Mouse (Mus musculus) liver, postnatal 0 days (tissue): ENCODE data around the gene Col4a2. TPM values are rescaled to one million over a fixed set of nuclear protein-coding genes. Genes with fewer than 3 reads are reported as not detected.
A peak's percentile ranks its signal among the peaks of the same experiment; 100 is the strongest.

Source experiments
- ATAC-seq: fragments of 200-750 bp; cut with Nextera tagmentation; 2 replicates; pipeline ENCODE4 v1.8.0; 2017; ENCODE audit warnings: mild to moderate bottlenecking, moderate library complexity
- DNase-seq: peaks from one replicate; pipeline ENCODE4 v3.0.0-alpha.2; 2016
- H3K27ac ChIP-seq: fragments of 300-500 bp; sonication (generic); 2 replicates; pipeline ENCODE4 v1.5.1; 2014; ENCODE audit warnings: antibody characterized with exemption, moderate library complexity, mild to moderate bottlenecking, low read depth
- H3K27me3 ChIP-seq: fragments of 300-500 bp; sonication (generic); 2 replicates; pipeline ENCODE4 v1.6.1; 2014; ENCODE audit warnings: low read length, control low read depth, mixed read lengths; ENCODE audit not compliant: insufficient read depth
- H3K36me3 ChIP-seq: fragments of 300-500 bp; sonication (generic); replicated peaks from 2 replicates; pipeline ENCODE4 v1.6.1; 2014; ENCODE audit warnings: mild to moderate bottlenecking, control low read depth, low read length, moderate library complexity, mixed read lengths; ENCODE audit not compliant: insufficient read depth
- H3K4me1 ChIP-seq: fragments of 300-500 bp; sonication (generic); 2 replicates; pipeline ENCODE4 v1.6.1; 2014; ENCODE audit warnings: antibody characterized with exemption, mild to moderate bottlenecking, control low read depth; ENCODE audit not compliant: insufficient read depth
- H3K4me2 ChIP-seq: fragments of 300-500 bp; sonication (generic); 2 replicates; pipeline ENCODE4 v1.6.1; 2014; ENCODE audit warnings: low read depth, mild to moderate bottlenecking, low read length, moderate library complexity, mixed read lengths
- H3K4me3 ChIP-seq: fragments of 300-500 bp; sonication (generic); 2 replicates; pipeline ENCODE4 v1.5.1; 2014; ENCODE audit warnings: low read depth, low read length
- H3K9ac ChIP-seq: fragments of 300-500 bp; sonication (generic); replicated peaks from 2 replicates; pipeline ENCODE4 v1.6.1; 2014; ENCODE audit warnings: mild to moderate bottlenecking, moderate library complexity
- H3K9me3 ChIP-seq: fragments of 300-500 bp; sonication (generic); 2 replicates; pipeline ENCODE4 v1.6.1; 2016; ENCODE audit warnings: mild to moderate bottlenecking, control low read depth, low read length, mixed read lengths
- CTCF ChIP-seq: sonication (generic); IDR thresholded peaks from 2 replicates; pipeline ENCODE4 v1.5.1; 2016; ENCODE audit warnings: antibody characterized with exemption, low read depth
- EP300 ChIP-seq: IDR thresholded peaks from 2 replicates; pipeline ENCODE4 v1.6.1; 2016; ENCODE audit warnings: antibody characterized with exemption, low read depth, mild to moderate bottlenecking
- WGBS: fragments of 180-500 bp; shearing (Covaris S2); extraction: QIAGEN DNeasy Blood & Tissue Kit; methylation state at CpG from one replicate; pipeline ENCODE4 v1.1.7; 2014; ENCODE audit not compliant: insufficient replicate concordance; 5-methylcytosine and 5-hydroxymethylcytosine counted together
- polyA plus RNA-seq: library from polyadenylated mRNA; unstranded; fragments of >200 nt; fragmentation: Nextera tagmentation; extraction: Ambion mirVana; gene quantifications from 2 replicates; pipeline ENCODE4 v1.2.1, GENCODE M21; 2015

Col4a2 gene
- polyA plus RNA-seq, 1 experiment from 2014 or later: 9.7 TPM

DNA sequence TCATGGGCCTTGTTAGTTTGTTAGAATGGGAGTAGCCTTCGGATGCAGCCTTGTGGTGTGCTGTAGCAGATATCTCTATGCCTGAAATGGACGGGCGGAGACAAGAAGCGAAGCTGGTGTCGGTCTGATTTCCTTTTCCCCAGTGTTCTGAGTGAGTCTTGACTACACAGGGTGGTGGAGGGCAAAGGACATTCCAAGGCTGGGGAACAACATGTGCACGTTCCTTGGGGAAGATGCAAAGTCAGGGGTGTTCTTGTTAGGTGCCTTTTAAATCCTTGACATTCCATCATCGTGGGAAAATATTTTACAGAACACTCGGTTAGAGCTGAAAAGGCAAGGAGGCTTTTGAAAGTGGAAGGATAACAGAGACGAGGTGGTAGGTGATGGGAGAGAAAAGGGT, 31.9 kb downstream of the Col4a2 start:
- DNase-seq: no peak
- H3K9me3 ChIP-seq: no peaks in the 10 kb centered on the region
- no peak for ATAC-seq

DNA sequence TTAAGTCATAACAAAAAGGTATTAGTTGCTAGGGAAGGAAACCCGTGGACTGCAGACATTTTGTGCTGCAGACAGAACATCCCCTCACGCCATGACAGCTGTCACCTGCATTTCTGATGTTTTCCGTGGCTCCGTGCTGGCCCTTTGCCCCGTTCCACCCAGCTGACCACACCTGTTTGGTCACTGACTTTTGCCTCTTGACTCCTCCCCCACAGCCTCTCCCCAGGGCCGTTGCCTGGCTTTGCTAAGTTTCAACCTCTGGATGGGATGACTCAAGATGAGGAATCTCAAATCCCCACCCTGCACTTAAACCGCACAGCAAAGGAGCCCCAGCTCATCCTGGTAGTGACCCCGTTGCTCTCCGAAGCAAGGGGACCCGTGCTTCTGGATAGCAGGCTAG, 33.6 kb downstream of the Col4a2 start:
- H3K27me3 ChIP-seq: no peaks in the 10 kb centered on the region
- no peak overlapping the region for H3K9ac ChIP-seq
- 72% methylated on average over 10 of the region's 10 CpGs for WGBS
- no peaks in the 10 kb centered on the region for H3K9me3 ChIP-seq
- TF ChIP-seq CTCF (no peak), EP300 (no peak)
- ATAC-seq: no peak
- H3K4me2 ChIP-seq: no peak overlapping the region
- no peak for DNase-seq
- no peak overlapping the region for H3K27ac ChIP-seq
- no peaks in the 10 kb centered on the region for H3K4me1 ChIP-seq
- H3K4me3 ChIP-seq: no peak overlapping the region
- H3K36me3 ChIP-seq: no peaks in the 10 kb centered on the region

More for the DNA sequence above, 31.9 kb downstream of the Col4a2 start:
- H3K27me3 ChIP-seq: no peaks in the 10 kb centered on the region
- 75% methylated on average over 9 of the region's 9 CpGs for WGBS
- no peak overlapping the region for H3K27ac ChIP-seq
- H3K36me3 ChIP-seq: no peaks in the 10 kb centered on the region
- no peak overlapping the region for H3K4me2 ChIP-seq
- no peak overlapping the region for H3K4me3 ChIP-seq
- peaks cover 12% of the 10 kb centered on the region for H3K4me1 ChIP-seq
- no peak for TF ChIP-seq EP300
- no peak for TF ChIP-seq CTCF
- H3K9ac ChIP-seq: no peak overlapping the region

DNA sequence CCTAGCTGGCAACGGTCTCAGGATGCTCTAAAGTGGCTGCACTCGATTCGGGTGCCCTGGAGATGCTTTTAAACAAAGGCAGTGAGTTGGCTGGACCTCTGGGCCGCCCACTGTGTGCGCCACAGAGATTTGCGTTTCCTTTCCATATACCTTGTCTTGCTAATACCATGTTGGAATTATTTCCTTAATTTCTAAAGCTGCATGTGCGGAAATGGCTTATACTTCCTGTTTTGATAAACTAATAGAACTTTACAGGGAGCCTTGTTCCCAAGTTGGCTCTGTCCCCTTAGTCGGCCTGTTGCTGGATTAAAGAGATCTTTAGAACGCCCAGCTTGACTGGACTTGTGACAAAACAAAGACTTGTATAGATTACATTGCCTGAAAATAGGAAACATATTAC, 35.1 kb downstream of the Col4a2 start:
- no peak for ATAC-seq
- Histone ChIP-seq H3K9ac (no peak overlapping the region), H3K4me2 (no peak overlapping the region), H3K4me1 (no peaks in the 10 kb centered on the region), H3K4me3 (no peak overlapping the region), H3K27me3 (no peaks in the 10 kb centered on the region), H3K36me3 (no peaks in the 10 kb centered on the region), H3K9me3 (no peaks in the 10 kb centered on the region), H3K27ac (no peak overlapping the region)
- DNase-seq: no peak
- no peak for TF ChIP-seq CTCF
- TF ChIP-seq EP300: peak; percentile 30; the same call in 1 of the 2 replicates
- 70% methylated on average over 9 of the region's 9 CpGs for WGBS

DNA sequence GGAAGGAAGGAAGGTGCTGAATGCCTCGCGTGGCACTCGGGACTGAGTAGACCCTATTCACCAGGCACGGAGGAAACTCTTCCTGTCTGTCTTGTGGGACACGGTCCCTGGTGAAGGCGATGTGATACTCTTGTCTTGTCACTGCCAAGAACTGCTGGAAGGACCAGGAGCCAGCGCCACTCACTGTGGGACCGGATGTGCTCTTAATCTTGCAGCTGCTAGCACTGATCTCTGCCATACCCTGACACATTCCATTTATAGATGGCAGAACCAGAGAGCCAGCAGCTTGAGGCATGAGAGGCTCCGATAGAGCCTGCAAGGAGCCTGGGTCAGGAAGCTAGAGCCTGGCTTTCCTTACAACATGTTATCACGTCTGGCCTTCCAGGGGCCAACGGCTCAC, 36.0 kb downstream of the Col4a2 start:
- H3K4me1 ChIP-seq: no peaks in the 10 kb centered on the region
- H3K4me3 ChIP-seq: no peak overlapping the region
- ATAC-seq (no peak), DNase-seq (no peak)
- H3K9me3 ChIP-seq: no peaks in the 10 kb centered on the region
- H3K27me3 ChIP-seq: no peaks in the 10 kb centered on the region
- 66% methylated on average over 11 of the region's 11 CpGs for WGBS
- H3K9ac ChIP-seq: no peak overlapping the region
- no peak overlapping the region for H3K4me2 ChIP-seq
- no peak for TF ChIP-seq CTCF
- no peak for TF ChIP-seq EP300
- H3K36me3 ChIP-seq: no peaks in the 10 kb centered on the region
- H3K27ac ChIP-seq: no peak overlapping the region

DNA sequence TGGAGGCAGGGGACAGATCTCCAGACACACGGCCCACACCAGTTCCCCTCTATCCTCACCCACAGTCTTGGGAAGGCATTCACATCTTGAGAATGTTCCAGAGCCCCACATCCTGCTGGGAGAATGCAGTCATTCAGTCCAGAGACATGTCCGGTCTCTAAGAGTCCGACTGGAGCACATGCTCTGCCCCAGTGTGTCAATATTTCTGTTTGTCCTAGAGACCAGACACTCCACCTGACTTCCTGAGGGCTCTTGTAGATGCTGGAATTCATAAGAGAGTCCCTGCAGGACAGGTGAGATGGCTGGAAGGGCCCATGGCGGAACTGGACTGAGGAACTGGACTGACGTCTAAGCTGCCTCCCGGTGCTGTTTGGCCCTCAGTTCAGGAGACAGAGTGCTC, 38.8 kb downstream of the Col4a2 start:
- Histone ChIP-seq H3K27ac (no peak overlapping the region), H3K4me1 (no peaks in the 10 kb centered on the region), H3K36me3 (no peaks in the 10 kb centered on the region), H3K9me3 (no peaks in the 10 kb centered on the region), H3K9ac (no peak overlapping the region), H3K4me3 (no peak overlapping the region), H3K27me3 (no peaks in the 10 kb centered on the region), H3K4me2 (no peak overlapping the region)
- 78% methylated on average over 6 of the region's 6 CpGs for WGBS
- DNase-seq (no peak), ATAC-seq (no peak)
- TF ChIP-seq EP300: no peak
- no peak for TF ChIP-seq CTCF

DNA sequence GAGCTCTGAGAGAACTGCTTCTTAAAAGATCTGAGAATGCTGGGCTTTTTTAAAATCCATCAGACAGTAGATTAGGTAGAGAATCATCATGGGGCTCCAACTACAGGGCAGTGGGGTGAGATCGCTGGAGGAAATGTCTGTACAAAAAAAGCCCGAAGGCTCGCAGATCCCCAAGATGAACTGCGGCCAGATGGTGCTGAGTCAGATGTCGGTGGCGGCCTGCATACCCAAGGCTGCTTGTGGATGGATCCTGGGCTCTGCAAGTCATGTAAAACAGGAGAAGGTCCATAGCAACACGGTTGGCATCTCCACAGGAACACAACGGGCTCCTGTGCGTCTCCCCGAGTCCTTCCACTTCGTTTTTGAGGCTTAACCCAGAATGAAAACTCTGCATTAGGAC, 39.9 kb downstream of the Col4a2 start:
- ATAC-seq: no peak
- Histone ChIP-seq H3K27me3 (no peaks in the 10 kb centered on the region), H3K9ac (no peak overlapping the region), H3K9me3 (no peaks in the 10 kb centered on the region), H3K4me3 (no peak overlapping the region), H3K4me2 (no peak overlapping the region), H3K27ac (no peak overlapping the region), H3K4me1 (no peaks in the 10 kb centered on the region), H3K36me3 (no peaks in the 10 kb centered on the region)
- no peak for TF ChIP-seq CTCF
- TF ChIP-seq EP300: no peak
- no peak for DNase-seq
- WGBS: 71% methylated on average over 11 of the region's 11 CpGs
